Mouse (Mus musculus): ENCODE measurements at regions not wholly inside any gene's neighbourhood (a gene's known extent, or its start where the extent isn't known, plus 50 kb on each side); places are given as distances from the start of the nearest gene placed in this dataset.
A peak's percentile ranks its signal among the peaks of the same experiment; 100 is the strongest.

GRCm38 (mm10) chr5:51752024-51752423, 184.5 kb upstream of the Ppargc1a start:
- no peak for DNase-seq

GRCm38 (mm10) chr5:51750456-51750855, 182.9 kb upstream of the Ppargc1a start:
- no peak for DNase-seq

GRCm38 (mm10) chr5:51740893-51741292, 173.4 kb upstream of the Ppargc1a start:
- DNase-seq = no peak

- no peak for DNase-seq
These were observed 162.7 kb upstream of the Ppargc1a start for GRCm38 (mm10) chr5:51730241-51730640.

- DNase-seq = no peak
These were observed 162.2 kb upstream of the Ppargc1a start for GRCm38 (mm10) chr5:51729771-51730170.

GRCm38 (mm10) chr5:51726762-51727161, 159.2 kb upstream of the Ppargc1a start:
- DNase-seq = no peak

GRCm38 (mm10) chr5:51718911-51719310, 151.4 kb upstream of the Ppargc1a start:
- DNase-seq = no peak

- no peak for DNase-seq
These were observed 150.9 kb upstream of the Ppargc1a start for GRCm38 (mm10) chr5:51718451-51718850.

- no peak for DNase-seq
These were observed 144.5 kb upstream of the Ppargc1a start for GRCm38 (mm10) chr5:51711860-51712560.

GRCm38 (mm10) chr5:51710664-51711063, 143.1 kb upstream of the Ppargc1a start:
- no peak for DNase-seq

- DNase-seq = no peak
These were observed 142.0 kb upstream of the Ppargc1a start for GRCm38 (mm10) chr5:51709447-51709991.

GRCm38 (mm10) chr5:51679884-51680283, 112.4 kb upstream of the Ppargc1a start:
- peak in 1 of 2 experiments; percentile 20 for DNase-seq

GRCm38 (mm10) chr5:51671190-51671589, 103.7 kb upstream of the Ppargc1a start:
- DNase-seq = no peak

- DNase-seq = no peak
These were observed 97.7 kb upstream of the Ppargc1a start for GRCm38 (mm10) chr5:51665241-51665640.

- no peak for DNase-seq
These were observed 90.8 kb upstream of the Ppargc1a start for GRCm38 (mm10) chr5:51658232-51658896.

GRCm38 (mm10) chr5:51653507-51653906, 86.0 kb upstream of the Ppargc1a start:
- no peak for DNase-seq

GRCm38 (mm10) chr5:51624400-51624799, 56.9 kb upstream of the Ppargc1a start:
- DNase-seq = no peak

Data from kidney, adult 8-10 months (tissue).